Mouse (Mus musculus): ENCODE data around the gene Apc2. TPM values are rescaled to one million over a fixed set of nuclear protein-coding genes. Genes with fewer than 3 reads are reported as not detected.

The Apc2 gene
- polyA plus RNA-seq, 1 experiment from 2014 or later = 3.3 TPM

- 0 out of 2 replicates have a peak, but pooled peaks have one; percentile 20 for ATAC-seq (ENCODE audit: low FRiP score, low read depth)
- peak overlapping the region; percentile 58 for H3K9ac ChIP-seq
- H3K4me2 ChIP-seq (replicated peaks) = peak overlapping the region; percentile 59
Measured at GRCm38 (mm10) chr10:80298571-80299281, 2.9 kb downstream of the Apc2 start.

GRCm38 (mm10) chr10:80299301-80299700 is 3.5 kb downstream of the Apc2 start:
- WGBS = 14% methylated on average over 15 of the region's 15 CpGs
- H3K4me1 ChIP-seq = peaks cover 40% of the 10 kb centered on the region
- peak overlapping the region; percentile 59 for H3K4me2 ChIP-seq (replicated peaks)
- peaks cover 77% of the 10 kb centered on the region for H3K27me3 ChIP-seq
- peak overlapping the region; percentile 58 for H3K9ac ChIP-seq
- peaks cover 8% of the 10 kb centered on the region for H3K36me3 ChIP-seq
- no peak overlapping the region for H3K27ac ChIP-seq
- ATAC-seq (ENCODE audit: low FRiP score, low read depth) = no peak
- no peaks in the 10 kb centered on the region for H3K9me3 ChIP-seq
- peak overlapping the region; percentile 37 for H3K4me3 ChIP-seq

More at GRCm38 (mm10) chr10:80298571-80299281, 2.9 kb downstream of the Apc2 start:
- H3K27ac ChIP-seq = no peak overlapping the region
- 4% methylated on average over 26 of the region's 26 CpGs for WGBS
- no peaks in the 10 kb centered on the region for H3K9me3 ChIP-seq
- peak overlapping the region; percentile 37 for H3K4me3 ChIP-seq
- peaks cover 45% of the 10 kb centered on the region for H3K4me1 ChIP-seq
- H3K36me3 ChIP-seq = peaks cover 14% of the 10 kb centered on the region
- peaks cover 71% of the 10 kb centered on the region for H3K27me3 ChIP-seq

GRCm38 (mm10) chr10:80299824-80300223 is 4.0 kb downstream of the Apc2 start:
- H3K27ac ChIP-seq = no peak overlapping the region
- H3K36me3 ChIP-seq = peaks cover 3% of the 10 kb centered on the region
- 54% methylated on average over 10 of the region's 10 CpGs for WGBS
- peaks cover 82% of the 10 kb centered on the region for H3K27me3 ChIP-seq
- ATAC-seq (ENCODE audit: low FRiP score, low read depth) = no peak
- H3K4me3 ChIP-seq = no peak overlapping the region
- peaks cover 37% of the 10 kb centered on the region for H3K4me1 ChIP-seq
- no peak overlapping the region for H3K9ac ChIP-seq
- no peaks in the 10 kb centered on the region for H3K9me3 ChIP-seq
- H3K4me2 ChIP-seq (replicated peaks) = peak overlapping the region; percentile 59; the same call in 1 of the 2 replicates

- Histone ChIP-seq H3K27ac (no peak overlapping the region), H3K36me3 (no peaks in the 10 kb centered on the region), H3K27me3 (peaks cover 91% of the 10 kb centered on the region), H3K4me3 (no peak overlapping the region), H3K9me3 (no peaks in the 10 kb centered on the region), H3K4me1 (peaks cover 28% of the 10 kb centered on the region), H3K4me2 (replicated peaks) (no peak overlapping the region), H3K9ac (no peak overlapping the region; the same call in 1 of the 2 replicates)
- no peak for ATAC-seq (ENCODE audit: low FRiP score, low read depth)
- 25% methylated on average over 11 of the region's 11 CpGs for WGBS
Measured at GRCm38 (mm10) chr10:80300672-80301181, 5.0 kb downstream of the Apc2 start.

GRCm38 (mm10) chr10:80301256-80302081 is 5.7 kb downstream of the Apc2 start:
- Histone ChIP-seq H3K36me3 (no peaks in the 10 kb centered on the region), H3K4me1 (peaks cover 22% of the 10 kb centered on the region), H3K4me2 (replicated peaks) (no peak overlapping the region), H3K27me3 (peaks cover 98% of the 10 kb centered on the region), H3K4me3 (no peak overlapping the region), H3K9ac (peak overlapping the region; percentile 4; the same call in 1 of the 2 replicates), H3K9me3 (no peaks in the 10 kb centered on the region), H3K27ac (no peak overlapping the region)
- 78% methylated on average over 10 of the region's 10 CpGs for WGBS
- ATAC-seq (ENCODE audit: low FRiP score, low read depth) = no peak

GRCm38 (mm10) chr10:80302082-80302355 is 6.2 kb downstream of the Apc2 start:
- WGBS = 54% methylated on average over 5 of the region's 5 CpGs
- H3K27me3 ChIP-seq = peaks cover 99% of the 10 kb centered on the region
- ATAC-seq (ENCODE audit: low FRiP score, low read depth) = no peak
- no peaks in the 10 kb centered on the region for H3K9me3 ChIP-seq
- no peak overlapping the region for H3K4me3 ChIP-seq
- H3K27ac ChIP-seq = no peak overlapping the region
- H3K4me1 ChIP-seq = peaks cover 16% of the 10 kb centered on the region; the same call in 1 of the 2 replicates
- H3K9ac ChIP-seq = no peak overlapping the region
- no peak overlapping the region for H3K4me2 ChIP-seq (replicated peaks)
- no peaks in the 10 kb centered on the region for H3K36me3 ChIP-seq

GRCm38 (mm10) chr10:80302471-80302881 is 6.7 kb downstream of the Apc2 start:
- H3K4me2 ChIP-seq (replicated peaks) = no peak overlapping the region

GRCm38 (mm10) chr10:80304458-80304857 is 8.7 kb downstream of the Apc2 start:
- no peak overlapping the region for H3K9ac ChIP-seq
- peak overlapping the region; percentile 12; the same call in 1 of the 2 replicates for H3K4me3 ChIP-seq
- H3K4me1 ChIP-seq = peaks cover 8% of the 10 kb centered on the region; the same call in 1 of the 2 replicates
- no peak for ATAC-seq (ENCODE audit: low FRiP score, low read depth)
- no peaks in the 10 kb centered on the region for H3K9me3 ChIP-seq
- H3K36me3 ChIP-seq = no peaks in the 10 kb centered on the region; the same call in none of the 2 replicates
- H3K27ac ChIP-seq = no peak overlapping the region
- H3K27me3 ChIP-seq = peaks cover 95% of the 10 kb centered on the region
- 18% methylated on average over 12 of the region's 12 CpGs for WGBS
- peak overlapping the region; percentile 35; the same call in 1 of the 2 replicates for H3K4me2 ChIP-seq (replicated peaks)

More at GRCm38 (mm10) chr10:80302471-80302881, 6.7 kb downstream of the Apc2 start:
- H3K9me3 ChIP-seq = no peaks in the 10 kb centered on the region
- H3K9ac ChIP-seq = no peak overlapping the region
- H3K36me3 ChIP-seq = no peaks in the 10 kb centered on the region
- peaks cover 16% of the 10 kb centered on the region; the same call in 1 of the 2 replicates for H3K4me1 ChIP-seq
- WGBS = 11% methylated on average over 9 of the region's 9 CpGs
- no peak for ATAC-seq (ENCODE audit: low FRiP score, low read depth)
- peaks cover 99% of the 10 kb centered on the region for H3K27me3 ChIP-seq
- H3K27ac ChIP-seq = no peak overlapping the region
- H3K4me3 ChIP-seq = no peak overlapping the region

GRCm38 (mm10) chr10:80304862-80305261 is 9.1 kb downstream of the Apc2 start:
- peak overlapping the region; percentile 12; the same call in 1 of the 2 replicates for H3K4me3 ChIP-seq
- WGBS = 12% methylated on average over 25 of the region's 25 CpGs
- H3K9ac ChIP-seq = no peak overlapping the region
- no peaks in the 10 kb centered on the region; the same call in none of the 2 replicates for H3K36me3 ChIP-seq
- H3K4me2 ChIP-seq (replicated peaks) = peak overlapping the region; percentile 35; the same call in 1 of the 2 replicates
- ATAC-seq (ENCODE audit: low FRiP score, low read depth) = no peak
- H3K27me3 ChIP-seq = peaks cover 94% of the 10 kb centered on the region
- no peak overlapping the region for H3K27ac ChIP-seq
- no peaks in the 10 kb centered on the region for H3K9me3 ChIP-seq
- H3K4me1 ChIP-seq = peaks cover 6% of the 10 kb centered on the region; the same call in 1 of the 2 replicates

GRCm38 (mm10) chr10:80311560-80311959 is 15.8 kb downstream of the Apc2 start:
- Histone ChIP-seq H3K27me3 (peaks cover 95% of the 10 kb centered on the region), H3K9ac (no peak overlapping the region), H3K4me1 (no peaks in the 10 kb centered on the region), H3K36me3 (no peaks in the 10 kb centered on the region; the same call in none of the 2 replicates), H3K9me3 (no peaks in the 10 kb centered on the region), H3K4me2 (replicated peaks) (no peak overlapping the region), H3K4me3 (no peak overlapping the region), H3K27ac (no peak overlapping the region)
- ATAC-seq (ENCODE audit: low FRiP score, low read depth) = no peak
- WGBS = 87% methylated on average over 16 of the region's 16 CpGs

GRCm38 (mm10) chr10:80312586-80313504 is 17.1 kb downstream of the Apc2 start:
- 0 out of 2 replicates have a peak overlapping the region, but pooled peaks have one; percentile 35 for H3K9ac ChIP-seq

More at GRCm38 (mm10) chr10:80312586-80313504, 17.1 kb downstream of the Apc2 start:
- Histone ChIP-seq H3K36me3 (peaks cover 7% of the 10 kb centered on the region), H3K9me3 (no peaks in the 10 kb centered on the region), H3K4me2 (replicated peaks) (no peak overlapping the region), H3K4me3 (no peak overlapping the region), H3K27me3 (peaks cover 95% of the 10 kb centered on the region), H3K27ac (no peak overlapping the region), H3K4me1 (no peaks in the 10 kb centered on the region)
- no peak for ATAC-seq (ENCODE audit: low FRiP score, low read depth)
- 64% methylated on average over 54 of the region's 54 CpGs for WGBS
